Mouse (Mus musculus): ENCODE data around the gene Gpat3. TPM values are rescaled to one million over a fixed set of nuclear protein-coding genes. Genes with fewer than 3 reads are reported as not detected.

Gene Gpat3
- total RNA-seq, 2 experiments from 2014 or later = 3.9 to 5.0 TPM

GRCm38 (mm10) chr5:100833841-100834240 is 11.7 kb upstream of the Gpat3 start:
- H3K27ac ChIP-seq = no peak overlapping the region
- no peak for TF ChIP-seq CTCF (IDR thresholded peaks at IDR 0.05)
- no peak for DNase-seq (ENCODE audit: extremely low spot score in 1 of 2, low spot score in 2 of 2)
- intact Hi-C loops (cut with DNase I) = no loop called here
- H3K4me3 ChIP-seq = no peak overlapping the region

GRCm38 (mm10) chr5:100835862-100836538 is 9.5 kb upstream of the Gpat3 start:
- intact Hi-C loops (cut with DNase I) = no loop called here
- Histone ChIP-seq H3K4me3 (no peak overlapping the region), H3K27ac (no peak overlapping the region)
- DNase-seq (ENCODE audit: extremely low spot score in 1 of 2, low spot score in 2 of 2) = no peak
- no peak for TF ChIP-seq CTCF (IDR thresholded peaks at IDR 0.05)

- intact Hi-C loops (cut with DNase I) = no loop called here
- TF ChIP-seq CTCF (IDR thresholded peaks at IDR 0.05) = no peak
- no peak for DNase-seq (ENCODE audit: extremely low spot score in 1 of 2, low spot score in 2 of 2)
- H3K27ac ChIP-seq = no peak overlapping the region
- H3K4me3 ChIP-seq = no peak overlapping the region
These were observed 7.6 kb upstream of the Gpat3 start for GRCm38 (mm10) chr5:100837907-100838306.

GRCm38 (mm10) chr5:100844485-100844884 is 1.0 kb upstream of the Gpat3 start:
- intact Hi-C loops (cut with DNase I) = no loop called here
- no peak overlapping the region for H3K27ac ChIP-seq
- TF ChIP-seq CTCF (IDR thresholded peaks at IDR 0.05) = no peak
- no peak for DNase-seq (ENCODE audit: extremely low spot score in 1 of 2, low spot score in 2 of 2)
- no peak overlapping the region for H3K4me3 ChIP-seq

GRCm38 (mm10) chr5:100845848-100846598 is 510 bp downstream of the Gpat3 start:
- TF ChIP-seq CTCF (IDR thresholded peaks at IDR 0.05) = no peak
- H3K27ac ChIP-seq = peak overlapping the region; percentile 67
- intact Hi-C loops (cut with DNase I) = no loop called here

GRCm38 (mm10) chr5:100846599-100846920 is 1.0 kb downstream of the Gpat3 start:
- Histone ChIP-seq H3K4me3 (peak overlapping the region; percentile 65), H3K27ac (peak overlapping the region; percentile 67; the same call in 1 of the 2 replicates)
- intact Hi-C loops (cut with DNase I) = no loop called here
- TF ChIP-seq CTCF (IDR thresholded peaks at IDR 0.05) = no peak
- peak in 1 of 2 experiments; percentile 14 for DNase-seq (ENCODE audit: extremely low spot score in 1 of 2, low spot score in 2 of 2)

More at GRCm38 (mm10) chr5:100845848-100846598, 510 bp downstream of the Gpat3 start:
- DNase-seq (ENCODE audit: extremely low spot score in 1 of 2, low spot score in 2 of 2) = peak; percentile 62 to 68
- H3K4me3 ChIP-seq = peak overlapping the region; percentile 65

GRCm38 (mm10) chr5:100847143-100847542 is 1.6 kb downstream of the Gpat3 start:
- H3K4me3 ChIP-seq = peak overlapping the region; percentile 65

GRCm38 (mm10) chr5:100853963-100854362 is 8.4 kb downstream of the Gpat3 start:
- no peak for DNase-seq (ENCODE audit: extremely low spot score in 1 of 2, low spot score in 2 of 2)
- H3K4me3 ChIP-seq = no peak overlapping the region
- no peak overlapping the region for H3K27ac ChIP-seq
- TF ChIP-seq CTCF (IDR thresholded peaks at IDR 0.05) = no peak
- intact Hi-C loops (cut with DNase I) = no loop called here

More at GRCm38 (mm10) chr5:100847143-100847542, 1.6 kb downstream of the Gpat3 start:
- TF ChIP-seq CTCF (IDR thresholded peaks at IDR 0.05) = no peak
- intact Hi-C loops (cut with DNase I) = no loop called here
- no peak overlapping the region for H3K27ac ChIP-seq
- DNase-seq (ENCODE audit: extremely low spot score in 1 of 2, low spot score in 2 of 2) = no peak

GRCm38 (mm10) chr5:100856552-100856951 is 11.0 kb downstream of the Gpat3 start:
- intact Hi-C loops (cut with DNase I) = no loop called here
- no peak overlapping the region for H3K4me3 ChIP-seq
- TF ChIP-seq CTCF (IDR thresholded peaks at IDR 0.05) = no peak

GRCm38 (mm10) chr5:100860417-100861053 is 15.0 kb downstream of the Gpat3 start:
- no peak for DNase-seq (ENCODE audit: extremely low spot score in 1 of 2, low spot score in 2 of 2)
- TF ChIP-seq CTCF (IDR thresholded peaks at IDR 0.05) = no peak
- intact Hi-C loops (cut with DNase I) = no loop called here
- H3K4me3 ChIP-seq = no peak overlapping the region
- H3K27ac ChIP-seq = no peak overlapping the region

More at GRCm38 (mm10) chr5:100856552-100856951, 11.0 kb downstream of the Gpat3 start:
- H3K27ac ChIP-seq = no peak overlapping the region
- no peak for DNase-seq (ENCODE audit: extremely low spot score in 1 of 2, low spot score in 2 of 2)

GRCm38 (mm10) chr5:100861140-100861539 is 15.6 kb downstream of the Gpat3 start:
- intact Hi-C loops (cut with DNase I) = no loop called here
- no peak overlapping the region for H3K4me3 ChIP-seq
- DNase-seq (ENCODE audit: extremely low spot score in 1 of 2, low spot score in 2 of 2) = no peak
- no peak for TF ChIP-seq CTCF (IDR thresholded peaks at IDR 0.05)
- H3K27ac ChIP-seq = no peak overlapping the region

GRCm38 (mm10) chr5:100861811-100862210 is 16.3 kb downstream of the Gpat3 start:
- no peak overlapping the region for H3K4me3 ChIP-seq
- no peak for DNase-seq (ENCODE audit: extremely low spot score in 1 of 2, low spot score in 2 of 2)
- intact Hi-C loops (cut with DNase I) = no loop called here
- no peak overlapping the region for H3K27ac ChIP-seq
- no peak for TF ChIP-seq CTCF (IDR thresholded peaks at IDR 0.05)
